Mouse (Mus musculus) hindbrain, embryonic 15.5 days (tissue): Measurements from ENCODE around the gene Inpp5a. TPM values are rescaled to one million over a fixed set of nuclear protein-coding genes. Genes with fewer than 3 reads are reported as not detected.

Experiments used
- ATAC-seq: fragments of 200-750 bp; cut with Nextera tagmentation; 2 replicates; pipeline ENCODE4 v1.8.0; 2017; ENCODE audit warnings: low read depth, moderate number of reproducible peaks, moderate TSS enrichment; ENCODE audit not compliant: low FRiP score
- H3K27ac ChIP-seq: fragments of 300-500 bp; sonication (generic); replicated peaks from 2 replicates; pipeline ENCODE4 v1.5.1; 2015; ENCODE audit warnings: mild to moderate bottlenecking, inconsistent platforms
- H3K27me3 ChIP-seq: fragments of 300-500 bp; sonication (generic); 2 replicates; pipeline ENCODE4 v1.6.1; 2015; ENCODE audit warnings: control low read depth, inconsistent platforms
- H3K36me3 ChIP-seq: fragments of 300-500 bp; sonication (generic); 2 replicates; pipeline ENCODE4 v1.6.1; 2015; ENCODE audit warnings: control low read depth, inconsistent platforms
- H3K4me1 ChIP-seq: fragments of 300-500 bp; sonication (generic); replicated peaks from 2 replicates; pipeline ENCODE4 v1.6.1; 2015; ENCODE audit warnings: control low read depth, inconsistent platforms
- H3K4me2 ChIP-seq: fragments of 300-500 bp; sonication (generic); 2 replicates; pipeline ENCODE4 v1.6.1; 2015; ENCODE audit warnings: moderate library complexity, mild to moderate bottlenecking, inconsistent platforms
- H3K4me3 ChIP-seq: fragments of 300-500 bp; sonication (generic); 2 replicates; pipeline ENCODE4 v1.5.1; 2015; ENCODE audit warnings: mild to moderate bottlenecking, inconsistent platforms
- H3K9ac ChIP-seq: fragments of 300-500 bp; sonication (generic); 2 replicates; pipeline ENCODE4 v1.6.1; 2015; ENCODE audit warnings: inconsistent platforms
- H3K9me3 ChIP-seq: fragments of 300-500 bp; sonication (generic); 2 replicates; pipeline ENCODE4 v1.6.1; 2016; ENCODE audit warnings: control low read depth, inconsistent platforms
- WGBS: fragments of 180-500 bp; shearing (Covaris S2); methylation state at CpG from one replicate; pipeline ENCODE4 v1.1.7; 2015; 5-methylcytosine and 5-hydroxymethylcytosine counted together
- polyA plus RNA-seq: library from polyadenylated mRNA; unstranded; fragments of >200 nt; fragmentation: Nextera tagmentation; extraction: Ambion mirVana; gene quantifications from 2 replicates; pipeline ENCODE4 v1.2.1, GENCODE M21; 2015

Inpp5a gene
- polyA plus RNA-seq, 1 experiment from 2014 or later: 24.6 TPM

GRCm38 (mm10) chr7:139540601-139541000 lies 151.7 kb downstream of the Inpp5a start:
- Histone ChIP-seq H3K27me3 (peaks cover 77% of the 10 kb centered on the region), H3K4me2 (no peak overlapping the region), H3K9ac (no peak overlapping the region), H3K27ac (no peak overlapping the region), H3K36me3 (no peaks in the 10 kb centered on the region), H3K4me1 (peaks cover 20% of the 10 kb centered on the region), H3K9me3 (no peaks in the 10 kb centered on the region), H3K4me3 (no peak overlapping the region)
- WGBS: 88% methylated on average over 1 of the region's 1 CpGs
- ATAC-seq: no peak

DNA sequence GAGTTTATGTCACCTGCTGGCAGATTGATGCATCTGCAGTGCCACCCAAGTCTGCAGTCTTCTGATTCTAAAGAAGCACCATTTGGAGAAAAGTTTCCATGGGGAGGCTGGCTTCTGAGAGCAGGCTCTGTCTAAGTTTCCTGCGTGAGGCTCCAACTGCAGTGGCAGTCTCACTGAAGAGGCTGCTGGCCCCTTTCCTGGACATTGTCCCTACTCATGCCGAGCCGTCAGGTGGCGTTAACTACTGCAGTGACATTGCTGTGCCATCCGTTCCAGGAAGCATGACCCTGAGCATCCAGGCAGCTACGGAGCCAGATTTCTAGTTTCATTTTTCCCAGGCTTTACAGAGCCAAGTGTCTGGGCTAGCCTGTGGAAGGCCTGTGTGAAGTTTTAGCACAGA lies 152.5 kb downstream of the Inpp5a start:
- Histone ChIP-seq H3K4me3 (no peak overlapping the region), H3K9me3 (no peaks in the 10 kb centered on the region), H3K4me2 (no peak overlapping the region), H3K27me3 (peaks cover 69% of the 10 kb centered on the region), H3K36me3 (no peaks in the 10 kb centered on the region), H3K27ac (no peak overlapping the region), H3K9ac (no peak overlapping the region), H3K4me1 (peaks cover 24% of the 10 kb centered on the region)
- WGBS: 81% methylated on average over 6 of the region's 6 CpGs
- ATAC-seq: no peak

GRCm38 (mm10) chr7:139544706-139545625 lies 156.1 kb downstream of the Inpp5a start:
- H3K4me1 ChIP-seq: peaks cover 20% of the 10 kb centered on the region
- ATAC-seq: peak; percentile 90
- no peak overlapping the region for H3K4me3 ChIP-seq
- peak overlapping the region; percentile 52 for H3K27ac ChIP-seq
- H3K36me3 ChIP-seq: no peaks in the 10 kb centered on the region
- no peaks in the 10 kb centered on the region for H3K9me3 ChIP-seq
- no peak overlapping the region for H3K4me2 ChIP-seq
- no peak overlapping the region for H3K9ac ChIP-seq
- peaks cover 69% of the 10 kb centered on the region for H3K27me3 ChIP-seq
- 19% methylated on average over 12 of the region's 12 CpGs for WGBS

DNA sequence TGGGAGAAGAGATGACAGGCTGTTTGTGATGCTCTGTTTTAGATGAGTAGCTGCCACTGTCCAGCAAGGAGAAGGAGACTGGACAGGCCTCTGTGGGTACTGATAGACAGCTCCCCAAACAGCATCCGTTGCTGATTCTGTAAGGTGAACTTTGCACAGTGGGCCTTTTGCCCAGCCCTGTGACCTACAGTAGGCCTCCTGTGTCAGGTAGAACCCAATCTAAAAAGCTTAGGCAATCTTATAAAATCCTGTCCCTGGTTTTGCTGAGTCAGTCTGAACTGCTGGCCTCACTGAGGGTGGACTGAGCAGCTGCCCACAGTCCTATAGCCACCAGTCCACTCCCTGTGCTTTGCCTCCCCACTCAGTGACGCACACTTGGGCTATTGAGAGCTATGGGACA lies 158.4 kb downstream of the Inpp5a start:
- Histone ChIP-seq H3K27me3 (peaks cover 70% of the 10 kb centered on the region), H3K36me3 (no peaks in the 10 kb centered on the region), H3K27ac (no peak overlapping the region), H3K4me3 (no peak overlapping the region), H3K9me3 (no peaks in the 10 kb centered on the region), H3K4me1 (peaks cover 20% of the 10 kb centered on the region), H3K9ac (no peak overlapping the region), H3K4me2 (no peak overlapping the region)
- 91% methylated on average over 2 of the region's 2 CpGs for WGBS
- no peak for ATAC-seq

DNA sequence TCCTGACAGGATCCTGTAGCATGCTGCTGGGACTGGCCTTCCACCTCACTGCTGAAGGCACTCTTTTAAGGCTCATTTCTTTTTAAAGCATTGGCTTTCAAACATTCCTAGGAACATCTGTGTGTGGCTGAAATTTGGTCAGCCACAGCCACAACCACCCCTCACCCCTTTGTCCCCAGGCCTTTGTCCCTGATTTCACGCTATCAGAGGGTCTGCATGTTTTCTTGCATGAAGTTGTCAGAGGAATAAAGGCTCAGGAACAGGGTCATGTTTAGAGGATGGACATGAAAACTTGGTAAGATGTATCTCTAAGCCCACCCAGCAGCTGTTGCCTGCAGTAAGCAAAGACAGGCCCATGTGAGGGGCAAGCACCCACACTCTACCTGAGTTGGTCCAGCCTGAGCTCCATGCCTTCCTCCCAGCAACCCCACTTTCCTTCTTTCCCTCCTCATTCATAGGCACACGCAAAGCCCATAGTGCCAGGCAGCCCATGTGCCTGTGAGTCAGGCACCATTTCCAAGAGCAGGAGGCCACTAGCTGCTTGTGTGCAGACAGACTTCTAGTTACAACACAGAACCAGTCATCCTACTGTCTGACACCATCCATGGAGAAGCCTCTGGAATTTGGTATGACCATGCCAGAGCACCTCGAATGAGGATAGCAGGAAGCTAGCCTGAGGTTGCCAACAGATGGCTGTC lies 161.3 kb downstream of the Inpp5a start:
- no peaks in the 10 kb centered on the region for H3K9me3 ChIP-seq
- H3K9ac ChIP-seq: no peak overlapping the region
- 58% methylated on average over 3 of the region's 3 CpGs for WGBS
- H3K36me3 ChIP-seq: no peaks in the 10 kb centered on the region
- H3K4me1 ChIP-seq: peaks cover 8% of the 10 kb centered on the region
- no peak overlapping the region for H3K27ac ChIP-seq
- ATAC-seq: no peak
- no peak overlapping the region for H3K4me3 ChIP-seq
- no peak overlapping the region for H3K4me2 ChIP-seq
- H3K27me3 ChIP-seq: peaks cover 73% of the 10 kb centered on the region

DNA sequence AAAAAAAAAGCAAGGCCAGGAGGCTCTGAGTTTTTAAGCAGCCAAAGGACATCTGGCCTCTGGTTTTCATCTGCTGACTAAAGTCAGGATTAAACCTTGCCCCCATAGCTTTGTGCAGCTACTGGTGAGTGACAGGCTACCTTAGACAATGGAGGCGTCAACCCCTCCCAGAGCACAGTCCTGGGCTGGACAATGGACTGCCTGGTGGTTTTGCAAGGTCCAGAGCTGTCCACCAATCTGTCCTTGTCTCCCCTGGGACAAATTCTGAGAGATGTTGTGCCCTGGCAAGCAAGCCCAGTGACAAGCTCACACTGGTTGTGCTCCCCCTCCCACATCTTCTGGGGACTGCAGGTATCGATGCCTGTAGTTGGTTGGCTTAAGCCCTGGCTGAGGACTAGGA lies 162.6 kb downstream of the Inpp5a start:
- H3K4me3 ChIP-seq: no peak overlapping the region
- H3K9ac ChIP-seq: no peak overlapping the region
- no peak for ATAC-seq
- H3K4me2 ChIP-seq: no peak overlapping the region
- H3K36me3 ChIP-seq: no peaks in the 10 kb centered on the region
- no peaks in the 10 kb centered on the region for H3K4me1 ChIP-seq
- 42% methylated on average over 2 of the region's 2 CpGs for WGBS
- H3K9me3 ChIP-seq: no peaks in the 10 kb centered on the region
- H3K27me3 ChIP-seq: peaks cover 77% of the 10 kb centered on the region
- H3K27ac ChIP-seq: no peak overlapping the region

- H3K27ac ChIP-seq: no peak overlapping the region
- H3K9ac ChIP-seq: no peak overlapping the region
- H3K4me2 ChIP-seq: no peak overlapping the region
- H3K4me3 ChIP-seq: no peak overlapping the region
- no peaks in the 10 kb centered on the region for H3K9me3 ChIP-seq
- WGBS: 32% methylated on average over 5 of the region's 5 CpGs
- no peaks in the 10 kb centered on the region for H3K36me3 ChIP-seq
- peaks cover 56% of the 10 kb centered on the region for H3K27me3 ChIP-seq
- no peaks in the 10 kb centered on the region for H3K4me1 ChIP-seq
- no peak for ATAC-seq
Measured at GRCm38 (mm10) chr7:139556331-139556730, 167.4 kb downstream of the Inpp5a start.

GRCm38 (mm10) chr7:139556746-139557526 lies 168.0 kb downstream of the Inpp5a start:
- no peak overlapping the region for H3K4me2 ChIP-seq
- H3K4me3 ChIP-seq: no peak overlapping the region
- ATAC-seq: no peak
- H3K27ac ChIP-seq: no peak overlapping the region
- H3K9ac ChIP-seq: no peak overlapping the region
- peaks cover 51% of the 10 kb centered on the region for H3K27me3 ChIP-seq
- H3K9me3 ChIP-seq: no peaks in the 10 kb centered on the region
- H3K36me3 ChIP-seq: no peaks in the 10 kb centered on the region
- WGBS: 34% methylated on average over 10 of the region's 10 CpGs
- H3K4me1 ChIP-seq: no peaks in the 10 kb centered on the region

GRCm38 (mm10) chr7:139559659-139560058 lies 170.8 kb downstream of the Inpp5a start:
- no peak overlapping the region for H3K9ac ChIP-seq
- no peaks in the 10 kb centered on the region for H3K4me1 ChIP-seq
- H3K9me3 ChIP-seq: no peaks in the 10 kb centered on the region
- 94% methylated on average over 10 of the region's 10 CpGs for WGBS
- ATAC-seq: no peak
- no peak overlapping the region for H3K4me3 ChIP-seq
- no peak overlapping the region for H3K4me2 ChIP-seq
- no peak overlapping the region for H3K27ac ChIP-seq
- peaks cover 36% of the 10 kb centered on the region for H3K27me3 ChIP-seq
- H3K36me3 ChIP-seq: no peaks in the 10 kb centered on the region

DNA sequence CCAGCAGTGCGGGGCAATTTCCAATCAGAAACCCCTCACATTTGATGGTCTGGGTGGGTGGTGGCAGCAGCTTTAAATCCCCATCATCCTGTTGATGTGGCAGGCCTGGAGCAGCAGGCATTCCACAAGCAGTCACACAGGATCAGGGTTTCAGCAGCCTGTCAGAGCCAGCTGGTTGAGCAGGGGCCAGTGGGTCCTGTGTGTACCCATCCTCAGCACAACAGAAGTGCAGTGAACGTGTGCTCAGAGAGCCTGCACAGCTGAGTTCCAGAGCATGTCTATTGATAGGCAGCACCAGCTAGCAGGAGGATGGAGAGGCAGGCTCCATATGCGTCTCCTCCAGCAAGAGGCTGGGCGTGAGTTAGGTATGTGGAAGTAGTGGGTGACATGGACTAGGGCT lies 174.5 kb downstream of the Inpp5a start:
- Histone ChIP-seq H3K4me2 (no peak overlapping the region), H3K27ac (no peak overlapping the region), H3K27me3 (peaks cover 29% of the 10 kb centered on the region), H3K9ac (no peak overlapping the region), H3K4me3 (no peak overlapping the region), H3K36me3 (no peaks in the 10 kb centered on the region), H3K9me3 (no peaks in the 10 kb centered on the region), H3K4me1 (peaks cover 9% of the 10 kb centered on the region; the same call in 1 of the 2 replicates)
- WGBS: 61% methylated on average over 4 of the region's 4 CpGs
- no peak for ATAC-seq

DNA sequence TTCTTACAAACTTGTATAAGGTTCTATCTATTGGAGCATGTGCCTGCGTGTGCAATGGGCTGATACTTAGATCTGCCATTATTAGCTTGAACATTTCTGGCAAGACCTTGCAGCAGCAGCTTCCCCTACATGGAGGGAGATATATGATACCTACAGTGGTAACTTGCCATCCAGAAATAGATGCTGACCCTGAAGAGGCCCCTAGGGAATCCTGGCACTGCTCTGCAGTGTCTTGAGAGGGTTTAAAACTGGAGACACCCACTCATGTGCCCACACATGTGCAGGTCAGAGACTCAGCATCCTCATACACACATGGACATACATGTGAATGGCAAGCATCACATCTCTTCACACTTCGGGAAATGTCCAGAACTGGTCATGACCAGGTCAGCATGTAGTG lies 175.3 kb downstream of the Inpp5a start:
- H3K4me3 ChIP-seq: no peak overlapping the region
- WGBS: 92% methylated on average over 2 of the region's 2 CpGs
- no peak for ATAC-seq

DNA sequence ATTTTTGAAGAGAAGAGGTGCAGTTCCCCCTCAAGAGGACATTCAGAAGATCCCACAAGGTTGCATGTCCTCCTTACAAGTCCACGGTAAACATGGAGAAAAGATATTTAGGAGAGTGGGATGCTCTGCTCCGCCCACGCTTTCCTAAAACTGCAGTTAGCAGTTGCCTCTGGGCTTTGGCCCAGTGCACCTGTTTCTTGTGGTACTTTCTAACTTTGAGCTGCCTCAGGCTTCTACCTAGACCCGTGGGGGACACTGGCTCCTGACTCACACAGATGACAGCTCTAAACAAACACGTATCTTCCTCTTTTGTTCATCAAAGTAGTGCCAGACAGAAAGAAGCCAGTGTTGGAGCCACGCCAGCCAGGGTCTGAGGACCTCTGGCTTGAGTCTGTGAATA lies 177.1 kb downstream of the Inpp5a start:
- H3K36me3 ChIP-seq: no peaks in the 10 kb centered on the region
- H3K4me1 ChIP-seq: peaks cover 9% of the 10 kb centered on the region; the same call in 1 of the 2 replicates
- no peak overlapping the region for H3K4me2 ChIP-seq
- H3K27ac ChIP-seq: no peak overlapping the region
- H3K27me3 ChIP-seq: peaks cover 23% of the 10 kb centered on the region
- WGBS: 68% methylated on average over 6 of the region's 6 CpGs
- H3K9me3 ChIP-seq: no peaks in the 10 kb centered on the region
- H3K9ac ChIP-seq: no peak overlapping the region
- no peak overlapping the region for H3K4me3 ChIP-seq
- ATAC-seq: no peak

More for the DNA sequence above, 175.3 kb downstream of the Inpp5a start:
- H3K27ac ChIP-seq: no peak overlapping the region
- H3K36me3 ChIP-seq: no peaks in the 10 kb centered on the region
- H3K4me2 ChIP-seq: no peak overlapping the region
- H3K4me1 ChIP-seq: peaks cover 9% of the 10 kb centered on the region; the same call in 1 of the 2 replicates
- H3K9ac ChIP-seq: no peak overlapping the region
- no peaks in the 10 kb centered on the region for H3K9me3 ChIP-seq
- H3K27me3 ChIP-seq: peaks cover 24% of the 10 kb centered on the region
